ENCODE assay signal across 10 mouse cellular contexts in genomic region chr14:73588080-73588479, GRCm38 (mm10). TPM values are rescaled to one million over a fixed set of nuclear protein-coding genes. Genes with fewer than 3 reads are reported as not detected.
DNase-seq lines count a peak whose midpoint lies in the region; ATAC-seq and TF ChIP-seq lines count a peak whose summit lies in the region.
"Had no signal": no experiment of that assay in that cellular context is flagged by ENCODE, and none has a peak within 500 bp of the region (broad histone marks: within the 10 kb centered on the region; RNA-seq: fewer than 3 reads in every experiment).

No protein-coding gene starts in this region.

- no peak for ATAC-seq in kidney, embryonic 14.5 days (ENCODE audit: low FRiP score, low TSS enrichment)
- ATAC-seq: inflammation-experienced regulatory T-cells, adult 6 months had no signal

- no peak overlapping the region for H3K9ac ChIP-seq in kidney, embryonic 14.5 days (ENCODE audit: low read depth, low read length)

- H3K4me2 ChIP-seq in kidney, embryonic 14.5 days (replicated peaks; ENCODE audit: low read depth, low read length) = no peak overlapping the region

- H3K27me3 ChIP-seq in kidney, adult 2 months (replicated peaks; ENCODE audit: control insufficient read depth, insufficient read depth, low read length) = no peaks in the 10 kb centered on the region
- H3K27me3 ChIP-seq in kidney, embryonic 14.5 days (ENCODE audit: control insufficient read depth, insufficient read depth, low read length) = no peaks in the 10 kb centered on the region
- no peaks in the 10 kb centered on the region for H3K27me3 ChIP-seq in testis, adult 2 months (ENCODE audit: control insufficient read depth, insufficient read depth, low read length)

- 83% methylated on average over 1 of the region's 1 CpGs for WGBS in kidney, adult 2 months
- 80% methylated on average over 1 of the region's 1 CpGs for WGBS in kidney, embryonic 14.5 days

- no peaks in the 10 kb centered on the region for H3K9me3 ChIP-seq in kidney, embryonic 14.5 days (ENCODE audit: control insufficient read depth, low read length)

- TF ChIP-seq POLR2A in kidney, adult 2 months (IDR thresholded peaks at IDR 0.05; ENCODE audit: low read depth, low read length) = no peak
- TF ChIP-seq POLR2A in testis, adult 2 months (IDR thresholded peaks at IDR 0.05; ENCODE audit: control insufficient read depth, low read depth, low read length) = no peak
- no peak for TF ChIP-seq POLR2A in cortical plate, adult 2 months (IDR thresholded peaks at IDR 0.05; ENCODE audit: extremely low read depth, insufficient read depth, low read length)

- peak; percentile 6 for DNase-seq in kidney, adult 2 months
- no peak for DNase-seq in testis, postnatal 10 days (ENCODE audit: low spot score)
- peak; percentile 44 for DNase-seq in thymus, postnatal 4 days
- no peak for DNase-seq in cerebellum, adult 11 months
- no peak for DNase-seq in gastrocnemius, postnatal 4 days (ENCODE audit: low spot score in 2 of 2)
- DNase-seq: cerebellum, postnatal 14 days had no signal

- no peak overlapping the region for H3K4me3 ChIP-seq in kidney, adult 2 months (ENCODE audit: insufficient read depth, low read depth, low read length)
- H3K4me3 ChIP-seq in kidney, embryonic 14.5 days (ENCODE audit: low read length) = no peak overlapping the region
- no peak overlapping the region for H3K4me3 ChIP-seq in testis, adult 2 months (ENCODE audit: control insufficient read depth, low read depth, low read length)
- H3K4me3 ChIP-seq in cortical plate, adult 2 months (ENCODE audit: insufficient read depth, low read length) = no peak overlapping the region

- no peak overlapping the region for H3K27ac ChIP-seq in kidney, adult 2 months (ENCODE audit: insufficient read depth, low read depth, low read length)
- H3K27ac ChIP-seq in kidney, embryonic 14.5 days (ENCODE audit: low read depth, low read length) = no peak overlapping the region
- H3K27ac ChIP-seq in testis, adult 2 months (ENCODE audit: control insufficient read depth, insufficient read depth, low read depth, low read length) = no peak overlapping the region
- no peak overlapping the region for H3K27ac ChIP-seq in cortical plate, adult 2 months (ENCODE audit: insufficient read depth, low read length)

- TF ChIP-seq CTCF in kidney, adult 2 months (conservative IDR thresholded peaks at IDR 0.05; ENCODE audit: insufficient read depth, insufficient read length, low read depth, low read length) = peak; percentile 53
- peak; percentile 6; the same call in 1 of the 2 replicates for TF ChIP-seq CTCF in testis, adult 2 months (IDR thresholded peaks at IDR 0.05; ENCODE audit: control insufficient read depth, insufficient read depth, insufficient replicate concordance, low read depth, low read length)
- 0 out of 2 replicates have a peak, but pooled peaks have one; percentile 11 for TF ChIP-seq CTCF in cortical plate, adult 2 months (IDR thresholded peaks at IDR 0.05; ENCODE audit: extremely low read depth, insufficient read depth, low read length)

- peaks cover 5% of the 10 kb centered on the region for H3K36me3 ChIP-seq in kidney, adult 2 months (ENCODE audit: control insufficient read depth, insufficient read depth, low read length)
- peaks cover 18% of the 10 kb centered on the region for H3K36me3 ChIP-seq in kidney, embryonic 14.5 days (ENCODE audit: control insufficient read depth, insufficient read depth, low read length)
- peaks cover 1% of the 10 kb centered on the region for H3K36me3 ChIP-seq in testis, adult 2 months (ENCODE audit: control insufficient read depth, insufficient read depth, low read length)

- H3K4me1 ChIP-seq in kidney, adult 2 months (ENCODE audit: control insufficient read depth, insufficient read depth, low read length) = no peaks in the 10 kb centered on the region
- no peaks in the 10 kb centered on the region for H3K4me1 ChIP-seq in kidney, embryonic 14.5 days (ENCODE audit: control insufficient read depth, insufficient read depth, low read length)
- no peaks in the 10 kb centered on the region for H3K4me1 ChIP-seq in testis, adult 2 months (ENCODE audit: control insufficient read depth, insufficient read depth, low read length)
- no peaks in the 10 kb centered on the region for H3K4me1 ChIP-seq in cortical plate, adult 2 months (ENCODE audit: control insufficient read depth, insufficient read depth, low read length)

RNA-seq across cellular contexts. Expression of gene Nudt15, which starts 40.0 kb away (rescaled TPM):
- 1.4 and 1.7 TPM in 2 replicates for polyA plus RNA-seq in kidney, adult 2 months (2012; rRNA removed)
- polyA plus RNA-seq in kidney, embryonic 14.5 days (2014; fragmentation: Nextera tagmentation; extraction: Ambion mirVana) = 7.6 and 12.1 TPM in 2 replicates
- 1.6 and 1.7 TPM in 2 replicates for polyA plus RNA-seq in testis, adult 2 months (2012; rRNA removed)
- polyA plus RNA-seq in cortical plate, adult 2 months (2012; rRNA removed) = 3.5 and 3.6 TPM in 2 replicates
- 1 to 10 TPM; 6.2 to 7.3 TPM for total RNA-seq in gastrocnemius, postnatal 4 days (2021)

Comparison
In these comparisons a context has a peak if more than half of its experiments do, and no peak if none do; other contexts are left out.
1. DNase-seq: peak in kidney, adult 2 months (single experiment) and thymus, postnatal 4 days (single experiment); none in testis, postnatal 10 days (single experiment), cerebellum, adult 11 months (single experiment) and gastrocnemius, postnatal 4 days (0 of 2).
2. Peak in every context shown above with its lines, with median percentiles within 50 percentile points of each other: CTCF ChIP-seq.